Mouse (Mus musculus): ENCODE results near the gene Oas1d. TPM values are rescaled to one million over a fixed set of nuclear protein-coding genes. Genes with fewer than 3 reads are reported as not detected.
"Not testable (repeated sequence)": the region's sequence is repeated elsewhere in the genome, so short reads cannot be mapped to it uniquely, and the experiment has no call there.

Gene Oas1d
- polyA plus RNA-seq (2014; fragmentation: Nextera tagmentation; extraction: Ambion mirVana): not detected in 2 replicates

DNA sequence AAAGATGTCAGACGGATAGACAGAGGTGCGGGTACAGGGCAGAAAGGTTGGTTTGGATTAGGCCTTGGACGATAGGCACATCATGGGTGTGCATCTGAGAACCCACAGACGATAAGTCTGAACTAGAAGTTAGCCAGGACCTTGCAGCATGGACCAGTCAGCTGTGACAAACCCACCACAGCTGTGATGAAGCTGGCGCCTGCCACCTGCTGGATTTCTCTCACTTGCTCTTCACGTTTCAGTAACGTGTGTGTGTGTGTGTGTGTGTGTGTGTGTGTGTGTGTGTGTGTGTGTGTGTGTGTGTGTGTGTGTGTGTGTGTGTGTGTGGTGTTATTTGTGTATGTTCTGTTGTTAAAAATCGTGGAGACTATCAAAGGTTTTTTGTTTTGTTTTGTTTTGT lies at the start of gene Oas1d:
TSS of gene Oas1d (plus strand) at position 333 of the 400 bp plus-strand sequence.
- not testable (repeated sequence) for H3K27me3 ChIP-seq (ENCODE audit: control insufficient read depth, insufficient read depth, low read length); H3K9ac ChIP-seq (ENCODE audit: low read length); H3K4me2 ChIP-seq (ENCODE audit: low read length); H3K36me3 ChIP-seq (ENCODE audit: control insufficient read depth, insufficient read depth, low read length); H3K4me1 ChIP-seq (ENCODE audit: control insufficient read depth in 2 of 2, insufficient read depth in 2 of 2, low read length in 2 of 2); H3K27ac ChIP-seq (replicated peaks in 1 of 2; ENCODE audit: control insufficient read depth in 1 of 2, insufficient read depth in 1 of 2, low read depth in 2 of 2, low read length in 2 of 2); ATAC-seq (ENCODE audit: insufficient number of reproducible peaks, insufficient read depth, low FRiP score, low read depth); H3K4me3 ChIP-seq (ENCODE audit: control insufficient read depth in 1 of 2, insufficient read depth in 1 of 2, low read depth in 1 of 2, low read length in 2 of 2); H3K9me3 ChIP-seq (ENCODE audit: control insufficient read depth, low read length)
- WGBS: 39% methylated on average over 8 of the region's 8 CpGs

- H3K9ac ChIP-seq (ENCODE audit: low read length): no peak overlapping the region
- no peaks in the 10 kb centered on the region for H3K4me1 ChIP-seq (ENCODE audit: control insufficient read depth in 2 of 2, insufficient read depth in 2 of 2, low read length in 2 of 2)
- no peaks in the 10 kb centered on the region for H3K36me3 ChIP-seq (ENCODE audit: control insufficient read depth, insufficient read depth, low read length)
- no peaks in the 10 kb centered on the region for H3K9me3 ChIP-seq (ENCODE audit: control insufficient read depth, low read length)
- no peaks in the 10 kb centered on the region for H3K27me3 ChIP-seq (ENCODE audit: control insufficient read depth, insufficient read depth, low read length)
- no peak overlapping the region for H3K4me3 ChIP-seq (ENCODE audit: control insufficient read depth in 1 of 2, insufficient read depth in 1 of 2, low read depth in 1 of 2, low read length in 2 of 2)
- ATAC-seq (ENCODE audit: insufficient number of reproducible peaks, insufficient read depth, low FRiP score, low read depth): no peak
- H3K27ac ChIP-seq (replicated peaks in 1 of 2; ENCODE audit: control insufficient read depth in 1 of 2, insufficient read depth in 1 of 2, low read depth in 2 of 2, low read length in 2 of 2): no peak overlapping the region
- H3K4me2 ChIP-seq (ENCODE audit: low read length): no peak overlapping the region
- 65% methylated on average over 3 of the region's 3 CpGs for WGBS
These were observed 48.9 kb upstream of the Oas1d start for GRCm38 (mm10) chr5:120865336-120865860.

GRCm38 (mm10) chr5:120869436-120870015 lies 44.8 kb upstream of the Oas1d start:
- H3K4me2 ChIP-seq (ENCODE audit: low read length): no peak overlapping the region
- WGBS: 75% methylated on average over 7 of the region's 7 CpGs
- no peaks in the 10 kb centered on the region for H3K27me3 ChIP-seq (ENCODE audit: control insufficient read depth, insufficient read depth, low read length)
- H3K36me3 ChIP-seq (ENCODE audit: control insufficient read depth, insufficient read depth, low read length): no peaks in the 10 kb centered on the region
- no peak overlapping the region for H3K9ac ChIP-seq (ENCODE audit: low read length)
- H3K4me3 ChIP-seq (ENCODE audit: control insufficient read depth in 1 of 2, insufficient read depth in 1 of 2, low read depth in 1 of 2, low read length in 2 of 2): no peak overlapping the region
- H3K9me3 ChIP-seq (ENCODE audit: control insufficient read depth, low read length): no peaks in the 10 kb centered on the region
- H3K4me1 ChIP-seq (ENCODE audit: control insufficient read depth in 2 of 2, insufficient read depth in 2 of 2, low read length in 2 of 2): no peaks in the 10 kb centered on the region
- no peak overlapping the region for H3K27ac ChIP-seq (replicated peaks in 1 of 2; ENCODE audit: control insufficient read depth in 1 of 2, insufficient read depth in 1 of 2, low read depth in 2 of 2, low read length in 2 of 2)
- no peak for ATAC-seq (ENCODE audit: insufficient number of reproducible peaks, insufficient read depth, low FRiP score, low read depth)

- WGBS: 56% methylated on average over 3 of the region's 3 CpGs
- no peaks in the 10 kb centered on the region for H3K27me3 ChIP-seq (ENCODE audit: control insufficient read depth, insufficient read depth, low read length)
- no peaks in the 10 kb centered on the region for H3K36me3 ChIP-seq (ENCODE audit: control insufficient read depth, insufficient read depth, low read length)
- no peak overlapping the region for H3K4me3 ChIP-seq (ENCODE audit: control insufficient read depth in 1 of 2, insufficient read depth in 1 of 2, low read depth in 1 of 2, low read length in 2 of 2)
- H3K9me3 ChIP-seq (ENCODE audit: control insufficient read depth, low read length): no peaks in the 10 kb centered on the region
- no peak overlapping the region for H3K27ac ChIP-seq (replicated peaks in 1 of 2; ENCODE audit: control insufficient read depth in 1 of 2, insufficient read depth in 1 of 2, low read depth in 2 of 2, low read length in 2 of 2)
- no peak for ATAC-seq (ENCODE audit: insufficient number of reproducible peaks, insufficient read depth, low FRiP score, low read depth)
- no peak overlapping the region for H3K9ac ChIP-seq (ENCODE audit: low read length)
- no peak overlapping the region for H3K4me2 ChIP-seq (ENCODE audit: low read length)
- no peaks in the 10 kb centered on the region for H3K4me1 ChIP-seq (ENCODE audit: control insufficient read depth in 2 of 2, insufficient read depth in 2 of 2, low read length in 2 of 2)
These were observed 44.3 kb upstream of the Oas1d start for GRCm38 (mm10) chr5:120870081-120870480.

DNA sequence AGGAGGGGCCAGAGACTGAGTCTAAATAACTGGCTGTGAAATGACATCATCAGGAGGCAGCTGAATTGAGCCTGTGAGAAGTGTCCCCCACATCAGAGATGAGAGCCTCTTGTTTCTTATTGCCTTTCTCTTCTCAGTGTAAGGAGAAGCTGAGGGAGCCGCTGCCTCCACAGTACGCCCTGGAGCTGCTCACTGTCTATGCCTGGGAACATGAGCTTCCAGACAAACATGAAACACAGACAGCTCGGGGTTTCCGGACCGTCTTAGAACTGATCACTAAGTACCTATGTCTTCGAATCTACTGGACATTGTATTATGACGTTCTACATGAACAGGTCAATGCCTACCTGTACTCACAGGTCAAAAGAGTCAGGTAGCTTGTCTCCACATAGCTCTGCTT lies 43.6 kb upstream of the Oas1d start:
- Histone ChIP-seq H3K27ac (replicated peaks in 1 of 2; ENCODE audit: control insufficient read depth in 1 of 2, insufficient read depth in 1 of 2, low read depth in 2 of 2, low read length in 2 of 2) (no peak overlapping the region), H3K9me3 (ENCODE audit: control insufficient read depth, low read length) (no peaks in the 10 kb centered on the region), H3K4me2 (ENCODE audit: low read length) (no peak overlapping the region), H3K36me3 (ENCODE audit: control insufficient read depth, insufficient read depth, low read length) (no peaks in the 10 kb centered on the region), H3K27me3 (ENCODE audit: control insufficient read depth, insufficient read depth, low read length) (no peaks in the 10 kb centered on the region), H3K4me3 (ENCODE audit: control insufficient read depth in 1 of 2, insufficient read depth in 1 of 2, low read depth in 1 of 2, low read length in 2 of 2) (no peak overlapping the region), H3K4me1 (ENCODE audit: control insufficient read depth in 2 of 2, insufficient read depth in 2 of 2, low read length in 2 of 2) (no peaks in the 10 kb centered on the region), H3K9ac (ENCODE audit: low read length) (no peak overlapping the region)
- WGBS: 80% methylated on average over 7 of the region's 7 CpGs
- no peak for ATAC-seq (ENCODE audit: insufficient number of reproducible peaks, insufficient read depth, low FRiP score, low read depth)

GRCm38 (mm10) chr5:120871469-120871868 lies 42.9 kb upstream of the Oas1d start:
- H3K27me3 ChIP-seq (ENCODE audit: control insufficient read depth, insufficient read depth, low read length): no peaks in the 10 kb centered on the region
- 51% methylated on average over 2 of the region's 2 CpGs for WGBS
- no peak overlapping the region for H3K9ac ChIP-seq (ENCODE audit: low read length)
- H3K4me1 ChIP-seq (ENCODE audit: control insufficient read depth in 2 of 2, insufficient read depth in 2 of 2, low read length in 2 of 2): no peaks in the 10 kb centered on the region
- no peak overlapping the region for H3K4me3 ChIP-seq (ENCODE audit: control insufficient read depth in 1 of 2, insufficient read depth in 1 of 2, low read depth in 1 of 2, low read length in 2 of 2)
- H3K36me3 ChIP-seq (ENCODE audit: control insufficient read depth, insufficient read depth, low read length): no peaks in the 10 kb centered on the region
- no peak for ATAC-seq (ENCODE audit: insufficient number of reproducible peaks, insufficient read depth, low FRiP score, low read depth)
- no peak overlapping the region for H3K4me2 ChIP-seq (ENCODE audit: low read length)
- H3K27ac ChIP-seq (replicated peaks in 1 of 2; ENCODE audit: control insufficient read depth in 1 of 2, insufficient read depth in 1 of 2, low read depth in 2 of 2, low read length in 2 of 2): no peak overlapping the region
- no peaks in the 10 kb centered on the region for H3K9me3 ChIP-seq (ENCODE audit: control insufficient read depth, low read length)

GRCm38 (mm10) chr5:120876839-120877238 lies 37.5 kb upstream of the Oas1d start:
- not testable (repeated sequence) for H3K4me2 ChIP-seq (ENCODE audit: low read length); ATAC-seq (ENCODE audit: insufficient number of reproducible peaks, insufficient read depth, low FRiP score, low read depth); H3K4me1 ChIP-seq (ENCODE audit: control insufficient read depth in 2 of 2, insufficient read depth in 2 of 2, low read length in 2 of 2); H3K36me3 ChIP-seq (ENCODE audit: control insufficient read depth, insufficient read depth, low read length); H3K27ac ChIP-seq (replicated peaks in 1 of 2; ENCODE audit: control insufficient read depth in 1 of 2, insufficient read depth in 1 of 2, low read depth in 2 of 2, low read length in 2 of 2); H3K4me3 ChIP-seq (ENCODE audit: control insufficient read depth in 1 of 2, insufficient read depth in 1 of 2, low read depth in 1 of 2, low read length in 2 of 2); H3K27me3 ChIP-seq (ENCODE audit: control insufficient read depth, insufficient read depth, low read length); H3K9ac ChIP-seq (ENCODE audit: low read length); H3K9me3 ChIP-seq (ENCODE audit: control insufficient read depth, low read length)
- WGBS: 52% methylated on average over 2 of the region's 3 CpGs

DNA sequence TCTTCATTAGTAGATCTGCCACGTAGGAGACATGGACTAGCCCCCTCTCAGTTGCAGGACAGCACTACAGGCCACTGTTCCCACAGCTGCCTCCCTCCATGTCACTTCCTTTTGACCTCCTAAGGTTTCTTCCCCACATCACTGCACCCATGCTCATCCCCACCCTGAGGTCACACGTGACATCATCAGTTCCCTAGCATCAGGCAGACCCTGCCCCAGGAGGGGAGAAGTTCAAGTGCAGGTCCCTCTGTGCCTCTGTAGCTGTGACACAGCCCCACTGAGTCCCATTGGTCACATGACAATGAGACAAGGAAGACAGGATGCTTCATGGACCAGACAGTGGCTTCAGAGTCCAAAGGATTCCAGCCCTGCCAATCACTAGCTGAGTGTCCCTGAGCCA lies 36.9 kb upstream of the Oas1d start:
- H3K9me3 ChIP-seq (ENCODE audit: control insufficient read depth, low read length); ATAC-seq (ENCODE audit: insufficient number of reproducible peaks, insufficient read depth, low FRiP score, low read depth); H3K9ac ChIP-seq (ENCODE audit: low read length); H3K27ac ChIP-seq (replicated peaks in 1 of 2; ENCODE audit: control insufficient read depth in 1 of 2, insufficient read depth in 1 of 2, low read depth in 2 of 2, low read length in 2 of 2); H3K4me3 ChIP-seq (ENCODE audit: control insufficient read depth in 1 of 2, insufficient read depth in 1 of 2, low read depth in 1 of 2, low read length in 2 of 2); H3K4me1 ChIP-seq (ENCODE audit: control insufficient read depth in 2 of 2, insufficient read depth in 2 of 2, low read length in 2 of 2); H3K27me3 ChIP-seq (ENCODE audit: control insufficient read depth, insufficient read depth, low read length); H3K4me2 ChIP-seq (ENCODE audit: low read length); H3K36me3 ChIP-seq (ENCODE audit: control insufficient read depth, insufficient read depth, low read length): not testable (repeated sequence)
- WGBS: 68% methylated on average over 2 of the region's 2 CpGs

All from heart, embryonic 14.5 days (tissue).